Mouse (Mus musculus) C2C12 (cell line): ENCODE data around the gene Frmd8. TPM values are rescaled to one million over a fixed set of nuclear protein-coding genes. Genes with fewer than 3 reads are reported as not detected.

Experiments used
- H3K27me3 ChIP-seq: one replicate; pipeline ENCODE4 v1.6.1; 2011; ENCODE audit not compliant: control insufficient read depth, insufficient read depth, insufficient read length
- H3K36me3 ChIP-seq: one replicate; pipeline ENCODE4 v1.6.1; 2011; ENCODE audit not compliant: control insufficient read depth, insufficient read depth
- H3K4me3 ChIP-seq: one replicate; pipeline ENCODE4 v1.5.1; 2011; ENCODE audit warnings: mild to moderate bottlenecking, control low read depth; ENCODE audit not compliant: poor library complexity, insufficient read depth, severe bottlenecking
- H3K79me2 ChIP-seq: one replicate; pipeline ENCODE4 v1.6.1; 2011; ENCODE audit not compliant: control insufficient read depth, insufficient read depth
- H3K79me3 ChIP-seq: one replicate; pipeline ENCODE4 v1.6.1; 2011; ENCODE audit warnings: low read depth, control low read depth
- H3ac ChIP-seq: one replicate; pipeline ENCODE3; 2011; ENCODE audit warnings: low read depth; ENCODE audit not compliant: control insufficient read depth, insufficient read length
- CEBPB ChIP-seq: IDR thresholded peaks from one replicate; pipeline ENCODE4 v1.6.1; 2011; ENCODE audit warnings: low read depth, mild to moderate bottlenecking, control low read depth, moderate library complexity
- CTCF ChIP-seq: IDR thresholded peaks from one replicate; pipeline ENCODE4 v1.5.1; 2011; ENCODE audit not compliant: control insufficient read depth, insufficient read depth, insufficient read length
- FOSL1 ChIP-seq: IDR thresholded peaks from one replicate; pipeline ENCODE4 v1.8.0; 2011; ENCODE audit warnings: mild to moderate bottlenecking, low read length; ENCODE audit not compliant: poor library complexity, insufficient read depth, severe bottlenecking
- MAX ChIP-seq: IDR thresholded peaks from one replicate; pipeline ENCODE4 v1.6.1; 2011; ENCODE audit warnings: mild to moderate bottlenecking, control low read depth
- MYOD1 ChIP-seq: IDR thresholded peaks from one replicate; pipeline ENCODE4 v1.6.1; 2011; ENCODE audit warnings: low read depth; ENCODE audit not compliant: control insufficient read depth, insufficient read length
- MYOG ChIP-seq: IDR thresholded peaks from one replicate; pipeline ENCODE4 v1.6.1; 2011; ENCODE audit not compliant: control insufficient read depth, insufficient read length; ENCODE audit errors: extremely low read depth
- USF1 ChIP-seq: IDR thresholded peaks from one replicate; pipeline ENCODE4 v1.6.1; 2011; ENCODE audit warnings: low read depth, mild to moderate bottlenecking, control low read depth, moderate library complexity
- polyA plus RNA-seq: library from polyadenylated mRNA; unstranded; fragments of >200 nt; fragmentation: generic; extraction: Trizol; gene quantifications from one replicate; pipeline ENCODE4 v1.2.1, GENCODE M21; 2012; ENCODE audit warnings: missing spikeins

Frmd8 gene
- polyA plus RNA-seq, 1 experiment = 44.1 TPM

GRCm38 (mm10) chr19:5809712-5810089 is 65.4 kb downstream of the Frmd8 start:
- no peak for TF ChIP-seq FOSL1
- peak; percentile 65 for TF ChIP-seq USF1
- TF ChIP-seq CTCF = no peak
- no peak for TF ChIP-seq CEBPB
- no peak overlapping the region for H3K4me3 ChIP-seq
- peak overlapping the region; percentile 63 for H3ac ChIP-seq

GRCm38 (mm10) chr19:5808955-5809711 is 65.9 kb downstream of the Frmd8 start:
- Histone ChIP-seq H3K27me3 (no peaks in the 10 kb centered on the region), H3K36me3 (no peaks in the 10 kb centered on the region), H3K79me3 (no peaks in the 10 kb centered on the region), H3K4me3 (no peak overlapping the region), H3ac (peak overlapping the region; percentile 68), H3K79me2 (peaks cover 26% of the 10 kb centered on the region)
- TF ChIP-seq MYOG (no peak), MYOD1 (peak; percentile 74)

More at GRCm38 (mm10) chr19:5809712-5810089, 65.4 kb downstream of the Frmd8 start:
- H3K27me3 ChIP-seq = no peaks in the 10 kb centered on the region
- peaks cover 21% of the 10 kb centered on the region for H3K79me2 ChIP-seq
- no peaks in the 10 kb centered on the region for H3K36me3 ChIP-seq
- no peaks in the 10 kb centered on the region for H3K79me3 ChIP-seq

- TF ChIP-seq MYOD1 = no peak
- no peak for TF ChIP-seq USF1
- TF ChIP-seq FOSL1 = no peak
- no peak for TF ChIP-seq MYOG
- TF ChIP-seq CEBPB = no peak
- no peak for TF ChIP-seq CTCF
- no peak for TF ChIP-seq MAX
- Histone ChIP-seq H3K79me3 (no peaks in the 10 kb centered on the region), H3K27me3 (no peaks in the 10 kb centered on the region), H3ac (no peak overlapping the region), H3K4me3 (no peak overlapping the region), H3K36me3 (no peaks in the 10 kb centered on the region), H3K79me2 (peaks cover 23% of the 10 kb centered on the region)
Measured at GRCm38 (mm10) chr19:5807740-5808139, 67.3 kb downstream of the Frmd8 start.

- H3K36me3 ChIP-seq = no peaks in the 10 kb centered on the region
- peaks cover 29% of the 10 kb centered on the region for H3K79me2 ChIP-seq
- no peak for TF ChIP-seq MYOG
- TF ChIP-seq FOSL1 = no peak
- no peak for TF ChIP-seq MAX
- TF ChIP-seq CTCF = no peak
- no peak for TF ChIP-seq CEBPB
- TF ChIP-seq MYOD1 = no peak
- no peak for TF ChIP-seq USF1
- no peak overlapping the region for H3K4me3 ChIP-seq
- H3ac ChIP-seq = no peak overlapping the region
- no peaks in the 10 kb centered on the region for H3K27me3 ChIP-seq
- H3K79me3 ChIP-seq = peaks cover 5% of the 10 kb centered on the region
Measured at GRCm38 (mm10) chr19:5806809-5807205, 68.3 kb downstream of the Frmd8 start.

- H3K4me3 ChIP-seq = no peak overlapping the region
- H3K79me2 ChIP-seq = peaks cover 32% of the 10 kb centered on the region
- no peaks in the 10 kb centered on the region for H3K27me3 ChIP-seq
- H3ac ChIP-seq = no peak overlapping the region
- H3K79me3 ChIP-seq = peaks cover 11% of the 10 kb centered on the region
- no peak for TF ChIP-seq CTCF
- TF ChIP-seq MYOD1 = no peak
- H3K36me3 ChIP-seq = peaks cover 2% of the 10 kb centered on the region
Measured at GRCm38 (mm10) chr19:5806051-5806808, 68.8 kb downstream of the Frmd8 start.

GRCm38 (mm10) chr19:5804371-5804899 is 70.6 kb downstream of the Frmd8 start:
- H3ac ChIP-seq = peak overlapping the region; percentile 5
- peaks cover 29% of the 10 kb centered on the region for H3K79me3 ChIP-seq
- no peaks in the 10 kb centered on the region for H3K27me3 ChIP-seq
- peaks cover 43% of the 10 kb centered on the region for H3K79me2 ChIP-seq
- TF ChIP-seq MAX = no peak
- no peak for TF ChIP-seq CEBPB
- TF ChIP-seq MYOG = no peak
- no peak for TF ChIP-seq MYOD1
- no peak for TF ChIP-seq FOSL1
- TF ChIP-seq USF1 = no peak
- no peak for TF ChIP-seq CTCF
- H3K4me3 ChIP-seq = no peak overlapping the region
- peaks cover 20% of the 10 kb centered on the region for H3K36me3 ChIP-seq
